Mouse (Mus musculus) heart, adult 2 months (tissue): Measurements from ENCODE around the gene Cd86.

ENCODE experiments used
- EP300 ChIP-seq: fragments of 200-500 bp; IDR thresholded peaks from 2 replicates; pipeline ENCODE4 v1.6.1; 2011; ENCODE audit warnings: low read depth, low read length, control low read depth; ENCODE audit not compliant: insufficient read depth
- POLR2A ChIP-seq: fragments of 200-500 bp; IDR thresholded peaks from 2 replicates; pipeline ENCODE4 v1.6.1; 2011; ENCODE audit warnings: mild to moderate bottlenecking, low read depth, low read length, control low read depth; ENCODE audit not compliant: insufficient read depth

- TF ChIP-seq EP300, result no peak
- no peak for TF ChIP-seq POLR2A
Observed at GRCm38 (mm10) chr16:36625909-36626308, 40.0 kb downstream of the Cd86 start.
